31 mouse cellular contexts compared by ENCODE assay signal in the genomic region with DNA sequence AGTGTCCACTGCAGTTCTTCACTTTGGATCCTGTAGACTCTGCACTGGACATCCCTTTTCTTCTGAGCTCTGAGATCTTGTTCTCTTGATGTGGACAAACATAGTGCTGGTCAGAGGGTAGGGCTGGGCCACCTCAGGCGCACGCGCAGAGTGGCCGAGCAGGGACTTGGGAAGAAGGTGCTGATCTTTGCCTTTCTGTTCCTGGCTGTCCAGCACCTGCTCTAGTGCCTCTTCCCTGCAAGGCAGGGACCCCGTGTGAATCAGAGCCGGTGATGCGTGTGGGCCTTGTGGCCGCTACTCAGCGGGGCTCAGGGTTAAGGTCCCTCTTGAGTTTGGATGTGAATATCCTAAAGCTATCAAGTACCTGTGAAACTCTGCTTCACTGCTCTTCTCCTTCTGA. TPM values are rescaled to one million over a fixed set of nuclear protein-coding genes. Genes with fewer than 3 reads are reported as not detected.
DNase-seq lines count a peak whose midpoint lies in the region; ATAC-seq lines count a peak whose summit lies in the region.
"Had no signal": no experiment of that assay in that cellular context is flagged by ENCODE, and none has a peak within 500 bp of the region (broad histone marks: within the 10 kb centered on the region; RNA-seq: fewer than 3 reads in every experiment).

No protein-coding gene starts in this region.

- H3K4me3 ChIP-seq in heart, embryonic 10.5 days, result no peak overlapping the region
- H3K4me3 ChIP-seq in kidney, embryonic 16.5 days (ENCODE audit: low read length), result no peak overlapping the region
- H3K4me3 ChIP-seq in midbrain, embryonic 16.5 days (ENCODE audit: low read depth, low read length), result no peak overlapping the region
- H3K4me3 ChIP-seq: embryonic facial prominence, embryonic 10.5 days; embryonic facial prominence, embryonic 13.5 days; erythroblast, embryonic 14.5 days; forebrain, embryonic 10.5 days; forebrain, embryonic 13.5 days; heart, adult 2 months; hindbrain, embryonic 10.5 days; hindbrain, embryonic 13.5 days had no signal

- no peak overlapping the region for H3K9ac ChIP-seq in kidney, embryonic 16.5 days (replicated peaks; ENCODE audit: low read length)
- no peak overlapping the region for H3K9ac ChIP-seq in midbrain, embryonic 16.5 days (ENCODE audit: low read depth, low read length)
- H3K9ac ChIP-seq: embryonic facial prominence, embryonic 13.5 days; forebrain, embryonic 13.5 days; hindbrain, embryonic 13.5 days had no signal

- 94% methylated on average over 9 of the region's 9 CpGs for WGBS in heart, embryonic 10.5 days
- 81% methylated on average over 9 of the region's 9 CpGs for WGBS in kidney, embryonic 16.5 days
- 90% methylated on average over 9 of the region's 9 CpGs for WGBS in midbrain, embryonic 16.5 days

- DNase-seq in heart, embryonic 10.5 days (ENCODE audit: low spot score), result peak; percentile 65
- DNase-seq in heart, postnatal 4 days, result no peak
- no peak for DNase-seq in kidney, adult 18-20 months
- DNase-seq in 3134 (ENCODE audit: extremely low read depth, insufficient read length, low spot score), result peak; percentile 19
- DNase-seq in kidney, postnatal 36 days, result peak; percentile 21 to 46
- DNase-seq in c-Kit-positive CD71-positive TER-119-positive erythroid progenitor cells, embryonic 14.5 days (ENCODE audit: low spot score), result no peak
- DNase-seq: adrenal gland, adult 2 months; adrenal gland, postnatal 14 days; B cell, adult 2 months; cerebellum, adult 11-12 months; cerebellum, adult 8-10 months; cerebellum, postnatal 10 days; cerebellum, postnatal 36 days; embryo, embryonic 11 days; gastrocnemius, postnatal 10 days; gastrocnemius, postnatal 36 days; heart, adult 2 months had no signal

- no peak overlapping the region for H3K27ac ChIP-seq in heart, embryonic 10.5 days
- no peak overlapping the region for H3K27ac ChIP-seq in kidney, embryonic 16.5 days (ENCODE audit: low read length)
- no peak overlapping the region for H3K27ac ChIP-seq in midbrain, embryonic 16.5 days (ENCODE audit: low read length)
- H3K27ac ChIP-seq: embryonic facial prominence, embryonic 10.5 days; embryonic facial prominence, embryonic 13.5 days; forebrain, embryonic 10.5 days; forebrain, embryonic 13.5 days; heart, adult 2 months; hindbrain, embryonic 10.5 days; hindbrain, embryonic 13.5 days had no signal

- H3K4me2 ChIP-seq in kidney, embryonic 16.5 days (replicated peaks; ENCODE audit: low read depth, low read length), result no peak overlapping the region
- no peak overlapping the region for H3K4me2 ChIP-seq in midbrain, embryonic 16.5 days (ENCODE audit: low read length)
- H3K4me2 ChIP-seq: embryonic facial prominence, embryonic 13.5 days; forebrain, embryonic 13.5 days; heart, embryonic 11.5 days; hindbrain, embryonic 13.5 days had no signal

- H3K4me1 ChIP-seq in heart, embryonic 10.5 days, result no peaks in the 10 kb centered on the region
- H3K4me1 ChIP-seq in kidney, embryonic 16.5 days (ENCODE audit: insufficient read depth, low read length), result no peaks in the 10 kb centered on the region
- H3K4me1 ChIP-seq in midbrain, embryonic 16.5 days (ENCODE audit: control insufficient read depth, insufficient read depth, low read length), result no peaks in the 10 kb centered on the region
- H3K4me1 ChIP-seq: embryonic facial prominence, embryonic 10.5 days; embryonic facial prominence, embryonic 13.5 days; forebrain, embryonic 10.5 days; forebrain, embryonic 13.5 days; hindbrain, embryonic 10.5 days; hindbrain, embryonic 13.5 days had no signal

- H3K36me3 ChIP-seq in heart, embryonic 10.5 days, result peaks cover 41% of the 10 kb centered on the region
- peaks cover 34% of the 10 kb centered on the region for H3K36me3 ChIP-seq in kidney, embryonic 16.5 days (ENCODE audit: insufficient read depth, low read length)
- peaks cover 22% of the 10 kb centered on the region for H3K36me3 ChIP-seq in midbrain, embryonic 16.5 days (ENCODE audit: control insufficient read depth, insufficient read depth, low read length)

- 0 out of 2 replicates have a peak, but pooled peaks cover 4% of the 10 kb centered on the region for H3K9me3 ChIP-seq in heart, embryonic 10.5 days
- H3K9me3 ChIP-seq in kidney, embryonic 16.5 days (ENCODE audit: low read length), result peaks cover 11% of the 10 kb centered on the region
- peaks cover 8% of the 10 kb centered on the region; the same call in 1 of the 2 replicates for H3K9me3 ChIP-seq in midbrain, embryonic 16.5 days (replicated peaks; ENCODE audit: control insufficient read depth, low read length, poor library complexity, severe bottlenecking)
- H3K9me3 ChIP-seq: embryonic facial prominence, embryonic 10.5 days had no signal

- ATAC-seq in kidney, embryonic 16.5 days (ENCODE audit: low FRiP score, low TSS enrichment), result 0 out of 2 replicates have a peak, but pooled peaks have one; percentile 39
- no peak for ATAC-seq in midbrain, embryonic 16.5 days
- ATAC-seq: forebrain, embryonic 13.5 days; forebrain, embryonic 16.5 days; hindbrain, embryonic 16.5 days; Patski had no signal

- H3K27me3 ChIP-seq in heart, embryonic 10.5 days (ENCODE audit: insufficient read depth, poor library complexity, severe bottlenecking), result no peaks in the 10 kb centered on the region
- H3K27me3 ChIP-seq in kidney, embryonic 16.5 days (ENCODE audit: insufficient read depth, low read length), result no peaks in the 10 kb centered on the region
- H3K27me3 ChIP-seq in midbrain, embryonic 16.5 days (ENCODE audit: control insufficient read depth, insufficient read depth, low read depth, low read length), result no peaks in the 10 kb centered on the region
- H3K27me3 ChIP-seq: CH12.LX; embryonic facial prominence, embryonic 13.5 days; forebrain, embryonic 13.5 days; hindbrain, embryonic 13.5 days; Patski had no signal

RNA-seq across cellular contexts. Expression of gene Edem1, which starts 30.1 kb away (rescaled TPM):
- polyA plus RNA-seq in heart, embryonic 10.5 days (2016; fragmentation: Nextera tagmentation; extraction: Ambion mirVana), result 16.1 and 21.9 TPM in 2 replicates
- 10 to 100 TPM; 14.2 to 22.3 TPM for total RNA-seq in heart, postnatal 4 days (2021)
- polyA plus RNA-seq in kidney, embryonic 16.5 days (2015; fragmentation: Nextera tagmentation; extraction: Ambion mirVana), result 18.8 and 23.7 TPM in 2 replicates
- polyA plus RNA-seq in midbrain, embryonic 16.5 days (2015; fragmentation: Nextera tagmentation; extraction: Ambion mirVana), result 4.1 and 4.9 TPM in 2 replicates

Comparison
In these comparisons a context has a peak if more than half of its experiments do, and no peak if none do; other contexts are left out.
1. DNase-seq: peak in heart, embryonic 10.5 days (single experiment), 3134 (single experiment) and kidney, postnatal 36 days (2 of 2); none in heart, postnatal 4 days (single experiment), kidney, adult 18-20 months (single experiment) and c-Kit-positive CD71-positive TER-119-positive erythroid progenitor cells, embryonic 14.5 days (single experiment).